Mouse (Mus musculus) heart, adult 2 months (tissue): ENCODE results near the gene Afdn.

Experiments used
- CTCF ChIP-seq: fragments of 200-600 bp; IDR thresholded peaks from 2 replicates; pipeline ENCODE4 v1.8.1; 2022; ENCODE audit warnings: antibody characterized with exemption, mild to moderate bottlenecking, moderate library complexity
- EP300 ChIP-seq: fragments of 200-500 bp; IDR thresholded peaks from 2 replicates; pipeline ENCODE4 v1.6.1; 2011; ENCODE audit warnings: low read depth, low read length, control low read depth; ENCODE audit not compliant: insufficient read depth
- POLR2A ChIP-seq: fragments of 200-500 bp; IDR thresholded peaks from 2 replicates; pipeline ENCODE4 v1.6.1; 2011; ENCODE audit warnings: mild to moderate bottlenecking, low read depth, low read length, control low read depth; ENCODE audit not compliant: insufficient read depth

DNA sequence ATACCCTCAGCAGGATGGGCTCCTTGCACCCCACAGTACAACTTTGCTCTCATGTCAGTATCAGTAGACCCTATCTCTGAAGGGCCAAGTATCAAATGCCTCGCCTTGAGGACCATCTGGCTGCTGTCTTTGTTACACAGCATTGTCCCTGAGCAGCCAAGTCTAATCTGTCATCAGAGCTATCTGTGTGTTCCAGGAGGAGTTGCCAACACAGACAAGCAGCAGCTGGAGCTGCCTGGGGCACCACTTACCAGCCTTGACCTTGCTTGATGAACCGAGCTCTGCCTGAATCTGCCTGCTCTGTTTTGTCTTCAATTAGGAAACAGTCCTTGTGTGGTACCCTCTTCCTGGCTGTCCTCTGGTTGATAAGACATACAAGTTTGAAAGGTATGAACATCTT, 163.1 kb downstream of the Afdn start:
- TF ChIP-seq CTCF (no peak), EP300 (no peak), POLR2A (no peak)
